Mouse (Mus musculus) B cell, adult 2 months (primary cell): ENCODE results near the gene Plppr1.
"Not testable (repeated sequence)": the region's sequence is repeated elsewhere in the genome, so short reads cannot be mapped to it uniquely, and the experiment has no call there.

Source experiments
- DNase-seq, 2 experiments: peaks; one replicate each; pipeline ENCODE4 v3.0.0; 2022

Gene Plppr1

GRCm38 (mm10) chr4:49239451-49239850 is 180.4 kb downstream of the Plppr1 start:
- DNase-seq: no peak

DNA sequence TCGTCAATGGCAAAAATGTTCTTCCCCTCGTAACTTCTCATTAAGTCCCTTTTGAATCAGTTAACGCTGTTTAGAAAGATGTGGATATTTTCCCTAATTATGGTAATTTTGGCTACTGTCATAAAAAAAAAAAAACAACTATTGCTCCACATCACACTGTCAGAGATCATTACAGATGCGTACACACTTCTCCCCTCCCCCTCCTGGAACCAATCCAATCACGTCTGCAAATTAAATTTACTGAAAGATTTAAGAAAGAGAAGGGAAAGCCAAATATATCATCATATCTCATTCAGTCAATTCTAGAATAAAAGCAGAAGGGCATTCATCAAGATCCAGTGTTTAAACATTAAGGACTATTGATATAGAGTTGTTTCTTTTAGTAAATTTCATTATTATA is 185.7 kb downstream of the Plppr1 start:
- DNase-seq: no peak

GRCm38 (mm10) chr4:49245274-49245673 is 186.2 kb downstream of the Plppr1 start:
- DNase-seq: no peak

DNA sequence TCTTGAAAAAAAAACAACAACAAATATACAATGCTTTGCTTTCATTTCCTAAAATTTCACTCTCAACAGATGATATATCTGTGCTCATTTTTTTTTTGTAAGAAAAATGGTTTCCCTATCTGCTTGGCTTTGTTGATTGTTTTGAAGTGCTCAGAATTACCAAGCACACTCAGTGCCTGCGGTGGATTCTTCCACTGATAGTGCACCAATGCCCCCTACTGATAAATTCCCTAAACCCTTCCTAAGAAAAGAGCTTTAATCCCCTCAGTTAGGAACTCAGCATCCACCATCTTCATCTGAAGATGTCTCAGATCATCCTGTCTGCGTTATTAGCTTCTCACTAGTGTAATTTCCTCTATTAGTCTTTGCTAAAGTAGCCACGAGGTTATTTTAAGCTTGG is 192.2 kb downstream of the Plppr1 start:
- DNase-seq: no peak

DNA sequence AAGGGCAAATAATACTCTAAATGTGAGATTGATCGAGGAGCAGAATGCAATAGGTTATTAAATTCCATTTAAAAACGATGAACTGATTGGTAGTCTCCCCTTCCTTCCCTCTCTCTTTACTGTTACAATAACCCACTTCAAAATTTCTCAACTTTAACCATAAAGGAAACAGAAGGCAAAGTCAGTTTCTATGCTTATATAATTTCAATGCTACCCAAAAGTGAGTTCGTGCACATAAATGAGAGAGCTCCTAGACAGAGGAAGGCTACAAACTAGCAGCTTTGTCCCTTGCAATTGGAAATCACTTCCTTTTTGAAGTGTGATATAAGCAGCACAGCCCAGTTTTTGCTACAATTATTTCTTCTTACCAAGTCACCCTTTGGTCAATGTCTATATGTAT is 193.1 kb downstream of the Plppr1 start:
- DNase-seq: no peak

DNA sequence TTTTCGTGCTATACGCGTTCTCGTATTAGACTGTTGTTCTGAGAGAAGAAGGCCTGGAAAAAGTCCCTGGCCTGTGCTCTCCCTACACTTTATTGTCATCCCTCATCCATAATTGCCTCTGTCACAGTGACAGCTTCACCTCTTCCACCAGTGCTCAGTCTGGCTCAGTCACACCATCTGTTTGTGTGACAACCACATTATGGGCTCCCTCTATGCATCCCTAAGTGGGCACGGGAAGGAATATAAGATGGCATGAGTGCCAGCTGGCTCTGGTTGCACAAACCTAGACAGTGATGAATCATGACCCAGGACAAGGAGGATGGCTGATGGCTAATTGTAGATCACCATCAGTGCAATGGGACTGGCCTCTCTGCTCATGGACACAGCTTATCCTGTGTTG is 219.4 kb downstream of the Plppr1 start:
- DNase-seq: no peak

DNA sequence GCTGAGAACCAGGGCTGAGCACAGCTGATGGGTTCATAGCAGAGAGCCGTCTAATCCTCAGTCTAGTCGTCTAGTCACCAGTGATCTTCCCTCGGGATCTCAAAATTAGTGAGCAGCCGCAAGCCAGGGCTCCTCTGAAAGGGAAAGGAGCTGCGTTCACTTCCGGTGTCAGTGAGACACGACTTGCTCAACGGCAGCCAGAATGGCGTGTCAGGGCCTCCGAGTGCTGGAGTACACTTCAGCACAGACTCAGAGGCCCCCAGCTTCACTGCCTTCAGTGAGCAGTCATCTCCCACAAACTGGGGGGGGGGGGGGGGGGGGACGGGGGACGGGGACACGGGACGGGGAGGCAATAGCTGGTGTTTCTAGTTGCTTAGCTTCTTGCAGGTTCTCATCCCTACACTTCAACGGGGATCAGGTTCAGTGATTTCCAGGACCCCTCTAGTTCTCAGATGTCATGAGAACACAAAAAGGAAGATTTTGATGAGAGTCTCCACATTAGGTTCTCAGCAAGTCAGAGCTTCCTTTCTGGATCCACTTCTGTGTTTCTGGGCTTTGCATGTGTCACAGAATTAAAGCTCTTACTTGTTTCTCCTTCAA is 225.7 kb downstream of the Plppr1 start:
- DNase-seq: peak; percentile 42 to 43

GRCm38 (mm10) chr4:49285340-49286196 is 226.5 kb downstream of the Plppr1 start:
- DNase-seq: peak; percentile 33 to 36

DNA sequence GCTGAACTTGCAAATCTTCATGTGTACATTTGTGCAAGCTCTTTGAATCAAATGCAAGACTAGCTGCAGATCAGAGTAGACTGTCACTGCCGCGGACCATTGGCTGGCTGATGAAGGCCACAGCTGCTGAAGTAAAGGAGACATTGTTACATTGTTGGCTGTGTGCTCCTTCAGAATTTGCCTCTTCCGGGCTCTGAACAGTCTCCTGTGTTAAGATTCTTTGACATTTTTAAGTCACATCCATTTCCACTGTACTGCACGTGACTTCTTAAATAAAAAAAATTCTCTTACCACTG is 227.1 kb downstream of the Plppr1 start:
- DNase-seq: no peak

DNA sequence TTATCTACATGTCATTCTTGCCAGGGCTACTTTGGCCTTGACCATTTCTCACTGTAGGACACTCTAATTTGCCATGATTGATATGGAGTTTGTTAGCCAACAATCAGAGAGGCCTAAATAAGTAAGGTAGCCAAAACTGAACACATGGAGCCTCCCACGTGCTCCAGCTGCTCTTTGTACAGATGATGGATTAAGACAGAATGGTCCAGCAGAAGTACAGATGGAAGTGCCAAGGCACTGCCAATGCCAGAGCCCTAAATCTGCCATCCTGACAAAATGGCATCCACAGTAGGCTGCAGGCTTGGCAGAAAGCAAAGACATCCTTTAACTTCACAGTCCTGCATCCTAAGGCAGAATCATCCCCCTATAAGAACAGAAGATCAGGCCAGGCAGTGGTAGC is 237.4 kb downstream of the Plppr1 start:
- no peak for DNase-seq

- DNase-seq: no peak
These were observed 240.5 kb downstream of the Plppr1 start for GRCm38 (mm10) chr4:49299576-49299975.

DNA sequence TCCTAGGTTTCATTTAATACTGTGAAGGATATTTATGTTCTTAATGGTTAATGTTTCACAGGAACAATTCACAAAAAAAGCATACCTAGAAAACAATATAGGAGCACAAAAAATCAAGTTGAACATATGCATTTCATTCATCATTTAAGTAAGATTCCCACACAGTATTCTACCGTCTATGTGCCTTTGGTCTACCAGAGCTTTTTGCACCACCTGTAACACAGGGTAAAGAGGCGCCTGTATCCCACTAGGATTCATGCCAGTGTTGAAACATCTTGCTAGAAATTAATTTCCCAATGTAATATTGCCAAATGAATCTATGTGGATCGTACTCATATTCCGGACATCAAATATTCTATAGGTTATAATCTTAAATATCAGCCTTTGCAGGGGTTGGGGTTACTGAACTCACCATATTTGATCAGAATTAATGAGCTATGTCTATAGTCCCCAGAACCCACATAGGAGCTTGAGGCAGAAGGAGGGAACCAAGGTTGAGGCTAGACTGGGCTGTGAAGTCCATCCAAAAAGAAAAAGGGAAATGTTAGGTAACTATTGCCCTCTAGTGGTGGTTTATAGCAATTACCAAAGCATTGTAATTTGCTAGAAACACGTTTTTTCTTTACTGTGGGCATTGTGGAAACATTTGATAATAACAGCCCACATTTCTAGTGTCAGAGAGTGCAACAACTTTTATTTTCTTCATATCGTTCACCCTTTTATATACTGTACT is 263.0 kb downstream of the Plppr1 start:
- peak; percentile 2 to 6 for DNase-seq

GRCm38 (mm10) chr4:49337949-49338348 is 278.9 kb downstream of the Plppr1 start:
- not testable (repeated sequence) for DNase-seq

DNA sequence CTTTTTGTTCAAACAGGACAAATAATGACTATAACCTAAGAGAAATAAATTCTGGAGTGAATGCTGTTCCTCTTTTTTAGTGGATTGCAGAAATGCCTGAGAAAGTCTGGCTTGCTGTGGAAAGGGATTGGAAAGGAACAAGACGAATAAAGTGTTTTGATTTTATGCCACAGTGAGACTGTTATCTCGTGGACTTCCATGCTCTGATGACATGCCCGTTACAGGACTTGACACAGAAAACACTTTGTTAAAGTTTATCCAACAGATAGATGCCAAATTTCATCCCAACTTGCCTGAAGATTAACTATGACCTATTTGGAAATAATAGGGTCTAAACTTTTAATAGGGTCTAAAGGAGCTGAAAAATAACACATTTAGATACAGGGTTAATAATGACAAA is 281.0 kb downstream of the Plppr1 start:
- DNase-seq: not testable (repeated sequence)

- DNase-seq: not testable (repeated sequence)
These were observed 288.9 kb downstream of the Plppr1 start for GRCm38 (mm10) chr4:49348001-49348400.

DNA sequence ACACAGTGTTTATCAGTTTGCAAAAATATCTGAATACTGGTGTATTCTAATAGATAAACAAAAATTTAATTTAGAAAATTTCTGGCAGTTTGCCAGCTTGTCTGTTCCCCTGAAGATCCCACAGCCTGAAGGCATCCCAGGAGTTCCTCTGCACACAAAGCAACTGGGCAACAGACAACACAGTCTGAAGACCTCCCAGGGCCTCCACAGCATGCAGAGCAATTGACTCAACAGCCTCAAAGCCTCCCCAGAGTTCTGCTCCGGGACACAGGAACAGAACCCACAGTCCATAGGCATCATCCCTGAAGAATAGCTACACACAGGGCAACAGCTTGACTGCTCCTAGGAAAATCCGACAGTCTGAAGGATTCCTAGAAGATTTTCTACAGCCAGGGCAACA is 289.6 kb downstream of the Plppr1 start:
- DNase-seq: no peak

DNA sequence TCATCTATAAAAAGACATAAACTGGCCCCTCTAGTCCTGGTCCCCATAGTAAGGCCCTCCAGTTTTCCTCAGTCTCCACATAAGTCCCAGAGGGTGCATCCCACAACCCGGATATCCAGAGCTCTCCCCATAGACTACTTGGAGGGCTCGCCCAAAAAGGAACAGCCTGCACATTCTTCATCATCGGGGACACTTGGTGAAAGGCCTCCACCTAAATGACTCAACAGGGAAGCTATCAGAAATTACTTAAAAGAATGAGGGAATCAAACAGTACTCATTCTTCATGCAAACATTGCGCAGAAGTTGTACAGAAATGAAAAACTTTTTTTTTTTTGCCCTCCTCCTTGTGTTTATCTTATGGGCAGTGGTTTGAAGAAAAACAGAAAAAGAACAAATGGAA is 291.4 kb downstream of the Plppr1 start:
- no peak for DNase-seq

- DNase-seq: no peak
These were observed 298.0 kb downstream of the Plppr1 start for GRCm38 (mm10) chr4:49357097-49357496.

DNA sequence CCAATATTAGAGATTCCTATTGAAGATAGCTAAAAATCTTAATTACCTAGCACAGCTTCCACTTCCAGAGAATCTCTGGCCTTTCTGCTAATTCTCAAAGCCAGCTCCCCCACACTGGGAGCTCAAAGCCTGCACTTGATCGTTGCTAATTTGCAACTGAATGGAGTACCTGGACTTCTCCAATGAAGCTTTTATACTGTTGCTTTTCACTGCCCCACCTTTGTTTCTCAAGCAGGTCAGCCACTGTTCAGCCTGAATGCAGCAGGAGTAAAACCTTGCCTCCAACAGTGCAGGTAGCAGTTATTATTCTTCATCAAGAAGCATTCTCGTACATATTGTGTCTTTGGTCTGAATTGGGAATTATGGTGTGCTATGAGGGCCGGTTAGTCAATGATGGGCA is 309.0 kb downstream of the Plppr1 start:
- DNase-seq: not testable (repeated sequence)

DNA sequence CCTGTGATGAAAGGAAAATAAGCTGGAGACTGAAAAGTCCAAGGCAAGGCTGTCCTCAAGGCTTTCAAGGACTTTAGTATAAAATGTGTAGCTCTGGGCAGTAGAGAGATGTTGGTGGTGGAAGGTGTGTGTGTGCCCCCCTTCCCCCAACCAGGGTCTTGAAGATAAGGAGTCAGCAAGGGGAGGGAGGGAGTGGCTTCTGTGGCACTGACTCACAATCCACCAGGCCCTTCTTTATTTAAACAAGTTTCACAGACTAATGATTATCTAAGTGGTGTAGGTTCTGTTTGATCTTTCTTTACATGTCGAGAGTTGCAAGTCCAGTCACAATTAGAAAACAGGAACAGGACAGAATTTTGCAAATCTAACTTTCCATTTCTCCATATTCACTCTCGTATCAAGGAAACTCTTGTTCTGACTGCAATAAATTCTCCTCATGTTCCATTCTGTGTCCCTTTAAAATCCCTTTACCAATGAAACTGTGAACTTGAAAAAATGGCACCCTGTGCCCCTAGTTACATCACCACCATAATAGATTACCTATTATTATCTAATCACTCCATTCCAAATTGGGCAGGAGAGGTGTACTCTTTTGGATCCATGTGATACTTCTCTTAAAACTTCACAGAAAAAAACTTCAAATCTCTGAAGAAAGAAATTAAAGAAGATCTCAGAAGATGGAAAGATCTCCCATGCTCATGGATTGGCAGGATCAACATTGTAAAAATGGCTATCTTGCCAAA is 324.7 kb downstream of the Plppr1 start:
- DNase-seq: not testable (repeated sequence)

- DNase-seq: no peak
These were observed 327.8 kb downstream of the Plppr1 start for GRCm38 (mm10) chr4:49386873-49387272.
